Mouse (Mus musculus) urinary bladder, postnatal 36 days (tissue): ENCODE data around the gene Cfap61.
A peak's percentile ranks its signal among the peaks of the same experiment; 100 is the strongest.
"Not testable (repeated sequence)": the region's sequence is repeated elsewhere in the genome, so short reads cannot be mapped to it uniquely, and the experiment has no call there.

ENCODE experiments used
- DNase-seq, 2 experiments: peaks; one replicate each; pipeline ENCODE4 v3.0.0; 2022; ENCODE audit warnings: low spot score in 2 of 2, mixed read lengths in 1 of 2

The Cfap61 gene

DNA sequence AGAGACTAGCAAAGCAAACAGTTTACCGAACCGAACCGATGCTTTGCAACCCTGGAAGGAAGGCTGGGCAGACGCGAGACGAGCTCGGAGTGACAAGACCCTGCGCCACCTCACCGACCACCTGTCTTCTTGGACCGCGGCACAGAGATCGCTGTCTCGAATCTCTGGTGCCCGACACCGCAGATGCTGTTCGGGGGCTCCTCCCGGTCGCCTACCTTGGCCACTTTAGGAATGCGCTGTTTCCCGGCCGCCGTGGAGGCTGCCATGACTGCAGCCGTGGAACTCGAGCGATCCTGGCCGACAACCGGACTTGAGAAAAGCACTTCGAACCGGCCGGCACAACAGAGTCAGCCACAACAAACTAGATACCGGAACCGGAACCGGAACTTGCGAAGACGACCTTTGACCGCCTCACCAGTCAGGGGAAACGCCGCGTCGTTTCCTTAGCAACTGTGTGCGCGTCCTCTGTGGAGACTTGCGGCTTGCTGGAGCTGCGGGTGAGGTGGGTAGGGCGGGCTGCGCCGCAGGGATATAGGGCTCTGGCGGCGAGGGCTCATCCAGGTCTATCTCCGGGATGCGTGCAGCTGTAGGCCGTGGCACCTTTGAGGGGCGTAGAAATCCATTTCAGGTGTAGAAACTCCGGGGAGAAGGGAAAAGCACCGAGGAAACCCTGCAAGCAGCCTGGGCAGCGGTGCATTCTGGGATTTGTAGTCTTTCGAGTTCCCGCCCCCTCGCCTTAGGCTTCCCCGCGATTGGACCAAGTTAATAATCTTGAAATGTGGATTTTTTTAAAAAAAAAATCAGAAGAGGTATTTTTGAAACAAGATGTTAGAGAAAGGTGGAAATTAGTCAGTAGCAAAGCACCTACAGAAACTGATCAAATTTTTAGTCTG is at the start of gene Cfap61, which contains the start of gene Crnkl1:
Cfap61 (plus strand) TSS at position 446 of the 893 bp plus-strand sequence.
Crnkl1 (minus strand) TSS at position 676 of the 893 bp plus-strand sequence.
- peak; percentile 92 to 93 for DNase-seq

DNA sequence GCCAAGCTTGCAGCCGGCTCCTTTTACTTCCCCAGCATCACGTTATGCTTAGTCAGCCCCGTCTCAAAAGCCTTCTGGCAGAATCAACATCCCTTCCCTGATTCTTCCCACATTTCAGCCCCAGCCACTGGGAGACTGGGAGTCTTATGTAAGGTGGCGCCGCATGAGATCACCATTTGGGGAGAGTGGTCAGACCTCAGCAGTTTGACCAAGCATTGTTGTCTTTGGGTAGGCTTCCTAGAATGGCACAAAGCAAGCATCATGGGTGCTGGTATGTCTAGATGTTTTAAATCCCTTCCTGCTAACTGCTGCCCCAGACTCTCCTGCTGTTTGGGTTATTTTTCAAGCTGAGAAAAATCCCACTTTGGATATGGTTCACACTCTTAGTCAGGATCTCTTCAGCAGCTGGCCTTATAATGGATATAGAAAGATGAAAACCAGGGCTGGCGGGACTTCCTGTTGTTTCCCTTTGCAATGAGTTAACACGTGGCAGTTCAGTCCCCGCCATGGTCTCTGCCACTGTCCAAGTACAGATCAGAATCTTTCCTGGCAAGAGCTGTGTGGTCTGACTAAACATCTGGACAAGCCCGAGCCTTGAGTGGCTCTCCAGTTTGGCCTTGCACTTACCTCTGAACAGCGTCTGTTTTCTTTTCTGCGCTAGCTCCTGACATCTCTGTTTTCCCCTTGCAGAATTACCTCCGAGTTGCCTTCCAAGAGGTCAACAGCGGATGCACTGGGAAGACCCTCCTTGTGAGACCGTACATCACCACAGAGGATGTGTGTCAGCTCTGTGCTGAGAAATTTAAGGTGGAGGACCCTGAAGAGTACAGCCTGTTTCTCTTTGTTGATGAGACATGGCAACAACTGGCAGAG is 49.4 kb upstream of the Cfap61 start:
- DNase-seq = peak in 1 of 2 experiments; percentile 57

DNA sequence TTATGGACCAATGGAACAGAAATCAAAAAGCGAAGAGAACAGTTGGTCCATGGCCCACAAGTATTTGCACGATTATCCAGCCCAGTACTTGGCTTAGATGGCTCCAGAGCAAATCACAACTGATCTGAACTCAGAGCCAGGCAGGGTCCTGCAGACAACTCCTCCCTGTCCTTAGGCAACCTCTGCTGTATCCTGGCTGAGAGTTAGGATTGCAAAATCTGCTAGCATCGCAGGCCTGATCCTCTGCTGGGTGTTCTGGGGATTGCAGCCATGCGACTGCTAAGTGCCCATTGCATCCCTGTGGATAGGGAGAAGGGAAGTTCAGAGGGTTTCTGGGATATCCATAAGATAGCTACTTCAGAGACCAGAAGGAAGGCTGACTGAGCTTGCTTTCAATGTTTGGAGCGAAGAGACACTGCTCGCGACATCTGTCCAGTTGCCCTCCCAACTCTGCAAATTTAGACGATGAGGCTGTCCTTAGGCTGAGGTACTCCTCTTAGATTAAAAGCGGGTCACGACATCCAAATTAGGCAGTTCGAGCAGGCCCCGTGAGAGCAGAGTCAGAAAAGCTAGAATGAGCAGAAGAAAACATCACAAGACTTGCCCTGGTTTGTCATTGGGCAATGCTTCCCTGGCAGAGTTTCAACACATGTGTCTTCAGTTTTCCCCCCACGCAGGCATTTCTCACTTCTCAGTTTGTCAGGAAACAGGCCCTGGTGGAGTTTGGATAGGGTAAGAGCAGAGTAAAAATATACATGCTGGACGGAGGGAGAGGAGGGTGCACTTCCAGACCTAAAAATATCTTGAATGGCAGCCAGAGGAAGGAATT is 46.4 kb upstream of the Cfap61 start:
- DNase-seq = peak; percentile 38 to 76

DNA sequence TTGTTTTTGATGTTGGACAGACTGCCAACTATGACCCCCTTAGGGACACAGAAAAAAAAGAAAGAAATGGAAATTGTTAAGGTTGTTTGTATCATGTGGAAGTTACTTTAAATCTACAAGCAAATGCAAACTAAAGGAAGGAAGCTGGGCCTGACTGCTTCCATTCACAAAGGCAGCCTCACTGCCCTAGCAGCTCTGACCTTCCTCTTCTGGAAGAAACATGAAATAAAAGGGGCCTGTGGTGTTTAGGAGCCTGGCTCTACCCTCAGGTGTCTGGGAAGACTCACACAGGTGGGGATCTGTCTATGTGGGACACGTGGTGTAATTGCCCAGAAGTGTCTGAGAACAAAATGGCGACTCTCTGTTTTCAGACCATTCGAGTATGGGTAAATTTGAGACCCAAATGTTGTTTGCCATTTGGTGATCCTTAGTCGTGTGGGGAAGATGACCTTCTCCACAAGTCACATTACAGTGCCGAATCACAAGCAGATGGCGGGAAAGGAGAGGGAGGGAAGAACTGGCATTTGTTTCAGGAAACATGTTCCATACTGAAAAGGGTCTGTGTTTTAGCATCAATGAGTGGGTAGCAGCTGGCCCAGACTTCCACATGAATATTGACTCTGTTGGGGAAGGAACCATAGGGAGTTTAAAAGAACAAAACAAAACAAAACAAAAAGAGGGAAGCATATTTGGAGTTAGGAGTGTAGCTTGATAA is 45.7 kb upstream of the Cfap61 start:
- DNase-seq = no peak

DNA sequence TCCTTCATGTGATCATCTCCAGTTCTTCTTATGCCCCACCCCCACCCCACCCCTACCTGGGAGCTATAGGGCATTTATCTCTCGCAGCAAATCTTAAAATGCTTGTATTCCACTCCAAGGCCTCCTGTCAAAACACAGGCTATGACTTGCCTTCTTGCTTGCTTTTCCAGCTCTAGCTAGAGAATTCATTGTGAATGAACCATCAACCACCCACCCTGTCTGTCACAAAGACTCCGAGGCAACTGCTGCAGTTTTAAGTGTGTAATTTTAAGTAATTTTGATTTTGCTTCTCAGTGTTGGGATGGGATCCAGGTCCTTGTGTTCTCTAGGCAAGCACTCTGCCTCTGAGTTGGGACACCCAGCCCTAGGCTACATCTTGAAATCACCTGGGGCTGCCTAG is 44.0 kb upstream of the Cfap61 start:
- DNase-seq = no peak

DNA sequence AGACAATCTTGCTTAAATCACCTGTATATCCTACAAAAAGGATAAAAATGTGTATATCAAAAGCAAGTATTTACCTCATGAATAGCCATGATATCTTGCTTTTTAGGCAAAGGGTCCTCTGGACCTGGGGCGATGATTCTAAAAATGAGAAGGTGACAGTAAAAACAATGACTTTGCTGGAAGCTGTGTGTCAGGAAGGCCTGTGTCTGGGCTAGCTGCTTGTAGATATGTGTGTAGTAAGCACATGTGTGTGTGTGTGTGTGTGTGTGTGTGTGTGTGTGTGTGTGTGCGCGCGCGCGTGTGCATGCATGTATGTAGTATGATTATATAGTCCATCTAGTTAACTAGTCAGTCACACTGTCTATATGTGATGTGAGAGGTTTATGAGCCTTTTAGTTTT is 40.8 kb upstream of the Cfap61 start:
- no peak for DNase-seq

DNA sequence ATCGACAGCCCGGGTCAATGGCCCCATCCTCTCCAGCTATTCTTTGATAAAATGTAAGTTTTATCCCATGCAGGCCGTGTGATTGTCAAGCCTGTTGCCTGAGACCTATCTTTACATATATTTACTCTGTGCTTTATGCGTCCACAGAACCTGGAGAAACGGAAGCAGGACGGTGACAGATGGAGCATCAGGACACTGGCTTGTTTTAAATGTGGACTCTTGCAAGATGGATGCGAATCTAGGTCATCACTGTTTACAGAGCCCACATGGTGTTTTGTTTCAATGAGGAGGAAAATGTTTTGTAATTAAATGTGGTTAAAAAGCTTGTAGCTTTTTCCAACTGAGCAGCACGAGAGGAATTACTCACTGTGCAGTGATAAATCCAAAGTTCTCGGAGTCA is 36.5 kb upstream of the Cfap61 start:
- no peak for DNase-seq

DNA sequence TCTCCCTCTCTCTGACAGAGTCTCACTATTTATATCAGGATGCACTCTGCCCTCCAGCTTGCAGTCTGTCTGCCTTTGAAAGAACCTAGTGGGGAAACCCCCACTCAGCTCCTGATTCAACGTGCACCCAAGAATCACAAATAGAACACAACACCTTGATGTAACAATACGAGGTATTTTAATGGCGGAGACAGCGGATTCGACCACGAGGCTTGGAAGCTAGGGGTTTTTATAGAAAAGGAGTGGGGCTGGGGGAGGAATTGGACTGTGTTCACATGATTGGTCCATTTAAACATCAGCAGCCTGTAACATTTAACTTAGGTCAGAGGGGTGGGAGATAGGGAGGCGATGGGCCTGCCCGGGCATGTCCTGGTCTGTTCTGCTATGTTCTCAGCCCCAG is 34.3 kb upstream of the Cfap61 start:
- not testable (repeated sequence) for DNase-seq

DNA sequence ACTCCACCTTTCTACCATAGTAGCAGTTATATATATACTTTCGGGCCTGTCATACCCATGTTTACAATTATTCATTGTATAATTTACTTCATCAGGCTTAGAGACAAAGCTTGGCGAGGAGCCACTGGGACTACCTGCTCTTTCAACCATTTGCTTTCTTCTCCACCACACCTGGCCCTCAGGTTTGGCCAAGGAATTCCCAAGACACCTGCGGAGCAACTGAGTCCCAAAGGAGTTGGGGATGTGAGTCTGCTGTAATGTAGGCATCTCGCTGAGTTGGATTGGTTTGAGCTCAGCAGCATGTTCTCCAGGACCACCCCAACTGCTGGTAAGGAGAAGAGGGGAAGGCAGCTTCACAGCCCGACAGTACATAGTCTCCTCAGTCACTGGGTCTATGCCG is 32.7 kb upstream of the Cfap61 start, which contains the start of gene Naa20:
Naa20 (plus strand) TSS at position 239 of the 400 bp plus-strand sequence.
- no peak for DNase-seq

DNA sequence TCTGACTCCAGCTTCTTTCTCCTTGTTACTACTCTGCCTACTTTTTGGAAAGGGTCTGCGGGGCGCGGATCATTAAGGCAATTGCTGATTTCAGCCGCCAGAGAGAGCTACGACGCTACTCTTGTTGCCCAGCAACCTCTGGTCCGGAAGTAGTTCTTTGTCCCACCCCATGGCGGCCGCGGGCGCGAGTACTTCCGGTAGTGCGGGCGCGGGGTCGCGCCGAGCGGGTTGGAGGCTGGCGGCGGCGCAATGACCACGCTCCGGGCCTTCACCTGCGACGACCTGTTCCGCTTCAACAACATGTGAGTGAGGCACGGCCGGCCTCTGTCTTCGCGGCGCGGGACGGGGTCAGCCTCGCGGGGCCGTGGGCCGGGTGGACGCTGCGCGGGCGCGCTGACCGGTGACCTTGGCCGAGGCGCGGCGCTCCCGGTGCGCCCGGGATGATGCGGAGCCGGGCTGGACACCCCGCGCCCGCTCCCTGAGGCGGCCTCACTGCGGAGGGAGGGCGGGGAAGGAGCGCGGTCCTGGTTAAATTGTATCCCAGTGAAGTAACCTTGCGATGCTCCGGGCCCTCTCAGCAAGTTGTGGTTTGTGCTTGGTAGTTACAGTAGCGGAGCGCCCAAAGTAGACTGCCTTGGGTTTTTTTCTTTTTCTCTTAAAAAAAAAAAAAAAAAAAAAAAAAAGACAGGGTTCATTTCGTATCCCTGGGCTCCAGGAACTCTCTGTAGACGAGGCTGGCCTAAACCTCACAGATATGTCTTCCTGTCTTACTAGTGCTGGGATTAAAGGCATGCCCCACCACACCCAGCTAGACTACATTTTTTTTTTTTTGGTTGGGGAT is 31.3 kb upstream of the Cfap61 start:
- DNase-seq = peak; percentile 76 to 87

DNA sequence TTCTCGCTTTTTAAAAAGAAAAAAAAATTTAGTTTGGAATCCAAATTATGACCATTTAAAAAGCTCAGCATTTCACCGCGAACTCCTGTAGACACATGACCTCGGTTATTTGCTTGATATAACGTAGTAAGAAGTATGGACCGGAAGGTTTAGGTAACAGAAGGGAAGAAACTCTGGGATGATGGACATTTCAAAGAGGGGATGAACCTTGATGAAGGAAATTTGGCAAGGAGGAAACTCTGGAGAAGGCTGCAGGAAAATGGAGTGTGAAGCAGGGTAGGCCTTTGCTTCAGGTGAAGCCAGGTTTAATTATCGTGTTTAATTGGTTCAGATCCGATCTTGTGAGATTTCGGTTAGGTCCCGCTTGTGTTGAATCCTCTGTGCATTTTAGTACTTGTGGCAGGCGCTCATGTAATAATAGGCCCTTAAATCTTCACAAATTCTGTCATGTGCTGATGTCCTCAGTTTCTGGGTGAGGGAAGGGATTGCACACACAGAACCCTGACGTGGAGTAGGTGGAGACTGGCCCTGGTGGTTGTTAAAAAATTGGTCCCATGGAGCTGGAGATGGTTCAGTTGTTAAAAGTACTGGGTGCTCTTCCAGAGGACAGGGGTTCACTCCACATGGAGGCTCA is 30.5 kb upstream of the Cfap61 start:
- DNase-seq = no peak

DNA sequence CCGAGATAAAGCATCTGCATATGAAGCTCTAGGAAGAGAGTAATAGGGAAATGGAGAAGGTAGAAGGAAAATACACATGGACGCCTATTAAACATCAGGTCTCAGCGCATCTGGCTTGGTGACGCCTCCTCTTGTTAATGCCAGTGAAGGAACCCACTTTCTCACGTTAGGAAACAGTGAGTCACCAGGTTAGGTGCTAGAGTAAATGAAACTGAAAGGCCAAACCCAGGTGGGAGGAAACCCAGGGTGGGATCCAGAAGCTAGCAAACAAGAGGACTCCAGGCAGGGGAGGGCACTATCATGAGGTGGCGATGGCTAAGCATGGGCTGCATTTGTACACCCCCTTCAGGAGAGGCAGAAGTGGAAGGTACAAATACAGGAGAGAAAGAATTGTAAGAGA is 29.4 kb upstream of the Cfap61 start:
- DNase-seq = no peak

DNA sequence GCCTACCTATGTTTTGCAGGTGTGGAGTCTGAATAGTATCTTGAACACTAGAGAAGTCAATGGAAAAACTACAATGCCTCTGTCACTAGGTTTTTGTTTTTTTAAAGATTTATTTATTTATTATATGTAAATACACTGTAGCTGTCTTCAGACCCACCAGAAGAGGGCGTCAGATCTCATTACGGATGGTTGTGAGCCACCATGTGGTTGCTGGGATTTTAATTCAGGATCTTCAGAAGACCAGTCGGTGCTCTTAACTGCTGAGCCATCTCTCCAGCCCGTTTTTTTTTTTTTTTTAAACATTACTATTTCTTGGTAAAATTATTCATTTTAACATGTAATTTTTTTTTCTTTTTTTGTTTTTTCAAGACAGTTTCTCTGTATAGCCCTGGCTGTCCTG is 28.7 kb upstream of the Cfap61 start:
- DNase-seq = not testable (repeated sequence)

DNA sequence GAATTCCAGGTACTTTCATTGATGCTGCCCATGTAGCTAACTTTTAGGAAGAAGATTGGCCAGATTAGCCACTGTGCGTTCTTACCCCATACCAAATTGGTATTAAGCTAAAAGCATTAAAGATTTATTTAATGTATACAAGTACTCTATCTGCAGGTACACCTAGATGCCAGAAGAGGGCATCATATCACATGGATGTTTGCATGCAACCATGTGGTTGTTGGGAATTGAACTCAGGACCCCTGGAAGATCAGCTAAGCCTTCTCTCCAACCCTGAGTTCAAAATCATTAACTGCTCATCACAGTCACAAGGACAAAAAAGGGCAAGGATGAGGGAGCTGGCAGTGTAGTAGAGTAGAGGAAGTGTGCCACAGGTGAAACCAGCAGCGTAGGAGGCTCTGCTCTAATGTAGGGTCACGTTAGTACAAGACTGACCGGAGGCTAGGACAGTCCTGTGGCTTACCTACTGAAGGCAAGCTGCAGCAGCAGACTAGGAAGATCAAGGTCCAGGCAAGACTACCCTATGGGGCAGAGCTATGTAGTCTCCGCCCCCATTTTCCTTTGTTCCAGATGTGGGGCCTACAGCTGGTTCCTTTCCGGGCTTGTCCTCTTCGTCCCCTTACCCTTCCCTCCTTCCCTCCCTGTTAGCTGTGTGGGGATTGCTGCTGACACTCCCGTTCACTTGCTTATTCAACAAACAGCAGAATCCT is 13.5 kb upstream of the Cfap61 start:
- no peak for DNase-seq

DNA sequence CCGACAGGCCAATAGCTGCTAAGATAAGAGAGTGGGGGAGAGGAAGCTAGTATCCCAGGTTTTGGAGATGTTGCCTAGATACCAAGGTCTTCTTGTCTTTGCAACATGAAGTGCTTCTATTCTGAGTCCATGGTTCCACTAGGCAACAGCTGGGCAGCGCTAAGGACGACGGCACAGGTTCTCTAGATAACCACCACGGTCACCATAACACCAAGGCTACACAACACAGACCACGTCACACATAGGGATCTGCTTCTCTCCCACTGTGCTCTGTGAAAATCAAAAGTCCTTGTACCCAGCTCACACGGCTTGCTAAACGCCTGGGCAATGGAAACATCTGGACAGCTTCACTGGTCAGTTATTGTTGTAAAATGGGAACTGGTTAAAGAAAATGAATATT is 2.4 kb downstream of the Cfap61 start:
- DNase-seq = no peak

DNA sequence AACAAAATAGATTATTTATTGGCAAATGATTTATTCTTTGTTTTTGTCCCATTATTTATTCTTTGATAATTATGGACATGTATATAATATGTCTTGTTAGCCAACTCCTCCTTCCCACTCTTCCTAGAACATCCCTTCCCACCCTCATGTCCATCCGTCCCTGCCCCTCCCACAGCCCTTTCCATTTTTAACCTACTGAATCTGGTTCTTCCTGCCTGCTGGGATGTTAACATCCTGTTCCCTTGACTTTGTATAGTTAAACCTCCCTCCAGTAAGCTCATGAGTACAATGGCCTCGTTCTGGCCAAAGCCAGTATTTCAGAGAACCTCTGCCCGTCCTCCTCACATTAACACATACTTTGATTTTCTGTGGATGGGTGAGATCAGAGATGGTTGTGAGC is 6.8 kb downstream of the Cfap61 start:
- DNase-seq = no peak

DNA sequence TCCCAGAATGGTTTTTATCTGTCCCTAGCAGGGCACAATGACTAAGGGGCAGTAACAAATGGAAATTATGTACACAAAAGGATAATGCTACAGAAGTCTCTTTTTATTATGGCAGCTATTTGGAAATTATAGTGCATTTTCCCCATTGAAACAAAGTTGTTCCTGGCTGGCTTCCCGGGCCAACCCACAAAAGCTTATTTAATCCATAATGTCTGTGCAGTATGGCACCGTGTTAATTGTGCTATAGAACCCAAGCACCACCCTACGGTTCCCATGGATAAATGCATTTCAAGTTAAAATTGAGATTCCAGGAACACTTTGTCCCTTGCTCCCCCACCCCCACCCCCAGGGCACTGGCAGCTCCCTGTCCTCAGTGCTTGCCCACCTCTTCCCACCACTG is 9.7 kb downstream of the Cfap61 start:
- no peak for DNase-seq

DNA sequence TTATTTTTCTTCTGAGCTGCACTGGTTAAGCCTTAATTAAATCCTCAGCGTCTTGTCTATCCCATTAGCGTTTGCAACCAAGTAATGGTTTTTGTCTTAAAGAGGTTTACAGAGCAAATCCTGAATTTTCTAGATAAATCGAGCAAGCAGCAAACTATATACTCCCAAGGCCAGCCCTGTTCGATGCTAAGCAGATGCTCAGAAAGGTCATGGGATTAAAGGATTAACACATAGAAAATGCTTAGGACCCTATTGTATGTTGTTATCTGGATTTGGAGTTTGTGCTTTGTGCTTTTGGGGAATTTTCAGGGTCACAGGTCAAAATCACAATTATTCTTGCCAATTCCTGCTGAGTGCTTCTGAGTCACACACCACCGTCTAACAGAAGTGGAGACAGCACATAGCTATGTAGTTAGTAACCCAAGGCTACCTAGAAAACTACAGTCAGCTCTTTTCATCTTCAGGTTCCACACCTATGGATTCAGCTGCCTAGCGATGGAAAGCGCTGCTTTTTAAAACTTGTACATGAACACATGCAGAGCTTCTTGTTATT is 13.9 kb downstream of the Cfap61 start:
- no peak for DNase-seq
